ENCODE assay signal across 8 mouse cellular contexts in genomic region chrX:150798493-150799177, GRCm38 (mm10). TPM values are rescaled to one million over a fixed set of nuclear protein-coding genes. Genes with fewer than 3 reads are reported as not detected.
DNase-seq lines count a peak whose midpoint lies in the region; ATAC-seq and TF ChIP-seq lines count a peak whose summit lies in the region.
"Not testable (repeated sequence)": the region's sequence is repeated elsewhere in the genome, so short reads cannot be mapped to it uniquely, and the experiment has no call there.

No protein-coding gene starts in this region.

- H3K36me3 ChIP-seq in forebrain, embryonic 11.5 days (ENCODE audit: control insufficient read depth, insufficient read depth, low read length); heart, embryonic 11.5 days (ENCODE audit: control insufficient read depth, insufficient read depth, low read length); hindbrain, embryonic 12.5 days; intestine, embryonic 16.5 days (ENCODE audit: control insufficient read depth, insufficient read depth, low read length); limb, embryonic 13.5 days; lung, embryonic 16.5 days (ENCODE audit: control insufficient read depth, insufficient read depth, low read length); midbrain, postnatal 0 days (ENCODE audit: insufficient read depth, low read length); stomach, embryonic 16.5 days (ENCODE audit: control insufficient read depth, insufficient read depth, low read length): not testable (repeated sequence)

- H3K4me1 ChIP-seq in forebrain, embryonic 11.5 days (replicated peaks; ENCODE audit: control insufficient read depth, insufficient read depth, low read length); heart, embryonic 11.5 days (ENCODE audit: control insufficient read depth, insufficient read depth, low read length); hindbrain, embryonic 12.5 days; intestine, embryonic 16.5 days (ENCODE audit: control insufficient read depth, insufficient read depth, low read length); limb, embryonic 13.5 days; lung, embryonic 16.5 days (replicated peaks; ENCODE audit: control insufficient read depth, insufficient read depth, low read length); midbrain, postnatal 0 days (ENCODE audit: insufficient read depth, low read length); stomach, embryonic 16.5 days (ENCODE audit: control insufficient read depth, insufficient read depth, low read length): not testable (repeated sequence)

- not testable (repeated sequence) for H3K4me3 ChIP-seq in forebrain, embryonic 11.5 days (ENCODE audit: low read depth, low read length); heart, embryonic 11.5 days (ENCODE audit: low read depth, low read length); hindbrain, embryonic 12.5 days; intestine, embryonic 16.5 days (ENCODE audit: low read length); limb, embryonic 13.5 days; lung, embryonic 16.5 days (ENCODE audit: low read length); midbrain, postnatal 0 days (ENCODE audit: low read depth, low read length); stomach, embryonic 16.5 days (replicated peaks; ENCODE audit: low read length)

- ATAC-seq in forebrain, embryonic 11.5 days (replicated peaks; ENCODE audit: low FRiP score) = peak; percentile 90
- peak; percentile 88 for ATAC-seq in heart, embryonic 11.5 days (replicated peaks; ENCODE audit: insufficient number of reproducible peaks, low FRiP score, low TSS enrichment)
- ATAC-seq in hindbrain, embryonic 12.5 days (ENCODE audit: low FRiP score) = peak; percentile 88
- ATAC-seq in intestine, embryonic 16.5 days = peak; percentile 97
- peak; percentile 98 for ATAC-seq in limb, embryonic 13.5 days (ENCODE audit: low FRiP score, low read depth)
- ATAC-seq in lung, embryonic 16.5 days (ENCODE audit: low read depth) = peak; percentile 96
- ATAC-seq in midbrain, postnatal 0 days (ENCODE audit: low FRiP score) = peak; percentile 92
- ATAC-seq in stomach, embryonic 16.5 days (ENCODE audit: insufficient read depth, low FRiP score) = peak; percentile 96

- H3K9me3 ChIP-seq in forebrain, embryonic 11.5 days (ENCODE audit: control insufficient read depth, low read length); heart, embryonic 11.5 days (replicated peaks; ENCODE audit: control insufficient read depth, low read length); hindbrain, embryonic 12.5 days (replicated peaks); intestine, embryonic 16.5 days (ENCODE audit: control insufficient read depth, low read length); limb, embryonic 13.5 days; lung, embryonic 16.5 days (ENCODE audit: control insufficient read depth, low read length); midbrain, postnatal 0 days (ENCODE audit: low read length); stomach, embryonic 16.5 days (replicated peaks; ENCODE audit: control insufficient read depth, low read length): not testable (repeated sequence)

- not testable (repeated sequence) for H3K9ac ChIP-seq in forebrain, embryonic 11.5 days (ENCODE audit: low read length); heart, embryonic 11.5 days (ENCODE audit: low read depth, low read length); hindbrain, embryonic 12.5 days; intestine, embryonic 16.5 days (ENCODE audit: low read depth, low read length); limb, embryonic 13.5 days; lung, embryonic 16.5 days (ENCODE audit: low read length); midbrain, postnatal 0 days (replicated peaks; ENCODE audit: low read length, poor library complexity, severe bottlenecking); stomach, embryonic 16.5 days (ENCODE audit: low read length)

- H3K4me2 ChIP-seq in forebrain, embryonic 11.5 days (ENCODE audit: low read depth, low read length, severe bottlenecking); heart, embryonic 11.5 days; hindbrain, embryonic 12.5 days (replicated peaks); intestine, embryonic 16.5 days (ENCODE audit: low read depth, low read length); limb, embryonic 13.5 days (replicated peaks); lung, embryonic 16.5 days (ENCODE audit: low read depth, low read length); midbrain, postnatal 0 days (ENCODE audit: low read depth, low read length, poor library complexity, severe bottlenecking); stomach, embryonic 16.5 days (ENCODE audit: low read depth, low read length): not testable (repeated sequence)

- not testable (repeated sequence) for H3K27me3 ChIP-seq in forebrain, embryonic 11.5 days (ENCODE audit: control insufficient read depth, insufficient read depth, low read length); heart, embryonic 11.5 days (ENCODE audit: control insufficient read depth, insufficient read depth, low read length); hindbrain, embryonic 12.5 days; intestine, embryonic 16.5 days (replicated peaks; ENCODE audit: control insufficient read depth, insufficient read depth, low read length); limb, embryonic 13.5 days; lung, embryonic 16.5 days (ENCODE audit: control insufficient read depth, insufficient read depth, low read depth, low read length); midbrain, postnatal 0 days (ENCODE audit: insufficient read depth, low read length); stomach, embryonic 16.5 days (ENCODE audit: control insufficient read depth, insufficient read depth, low read length)

- H3K27ac ChIP-seq in forebrain, embryonic 11.5 days (ENCODE audit: low read depth, low read length); heart, embryonic 11.5 days (ENCODE audit: low read depth, low read length); hindbrain, embryonic 12.5 days; intestine, embryonic 16.5 days (ENCODE audit: low read length); lung, embryonic 16.5 days (ENCODE audit: low read length); midbrain, postnatal 0 days (ENCODE audit: low read depth, low read length): not testable (repeated sequence)
- peak overlapping the region; percentile 65; the same call in 1 of the 2 replicates for H3K27ac ChIP-seq in limb, embryonic 13.5 days
- 0 out of 2 replicates have a peak overlapping the region, but pooled peaks have one; percentile 23 for H3K27ac ChIP-seq in stomach, embryonic 16.5 days (ENCODE audit: low read length)

- DNase-seq in forebrain, embryonic 11.5 days (ENCODE audit: low spot score); midbrain, postnatal 0 days (ENCODE audit: low spot score): not testable (repeated sequence)

- TF ChIP-seq CTCF in midbrain, postnatal 0 days (IDR thresholded peaks at IDR 0.05) = not testable (repeated sequence)

- 72% methylated on average over 4 of the region's 10 CpGs for WGBS in forebrain, embryonic 11.5 days
- WGBS in heart, embryonic 11.5 days (ENCODE audit: insufficient replicate concordance) = 69% methylated on average over 4 of the region's 10 CpGs
- WGBS in hindbrain, embryonic 12.5 days = 66% methylated on average over 4 of the region's 10 CpGs
- 47% methylated on average over 3 of the region's 10 CpGs for WGBS in intestine, embryonic 16.5 days
- WGBS in limb, embryonic 13.5 days = 53% methylated on average over 5 of the region's 10 CpGs
- 67% methylated on average over 4 of the region's 10 CpGs for WGBS in lung, embryonic 16.5 days
- WGBS in midbrain, postnatal 0 days = 69% methylated on average over 4 of the region's 10 CpGs
- WGBS in stomach, embryonic 16.5 days = 60% methylated on average over 4 of the region's 10 CpGs

RNA-seq across cellular contexts. Expression of gene Maged2, which starts 15.5 kb away (rescaled TPM):
- 259 and 277 TPM in 2 replicates for polyA plus RNA-seq in forebrain, embryonic 11.5 days (2014; fragmentation: Nextera tagmentation; extraction: Ambion mirVana)
- polyA plus RNA-seq in heart, embryonic 11.5 days (2014; fragmentation: Nextera tagmentation; extraction: Ambion mirVana) = 718 and 779 TPM in 2 replicates
- 456 and 471 TPM in 2 replicates for polyA plus RNA-seq in hindbrain, embryonic 12.5 days (2016; fragmentation: Nextera tagmentation; extraction: Ambion mirVana)
- polyA plus RNA-seq in intestine, embryonic 16.5 days (2015; fragmentation: Nextera tagmentation; extraction: Ambion mirVana) = 299 and 322 TPM in 2 replicates
- 816 and 832 TPM in 2 replicates for polyA plus RNA-seq in limb, embryonic 13.5 days (2015; fragmentation: Nextera tagmentation; extraction: Ambion mirVana)
- 863 and 886 TPM in 2 replicates for polyA plus RNA-seq in lung, embryonic 16.5 days (2015; fragmentation: Nextera tagmentation; extraction: Ambion mirVana)
- total RNA-seq in midbrain, postnatal 0 days (2014; rRNA removed) = 357 and 385 TPM in 2 replicates
- 565 and 594 TPM in 2 replicates for polyA plus RNA-seq in midbrain, postnatal 0 days (2015; fragmentation: Nextera tagmentation; extraction: Ambion mirVana)
- 561 and 579 TPM in 2 replicates for polyA plus RNA-seq in stomach, embryonic 16.5 days (2015; fragmentation: Nextera tagmentation; extraction: Ambion mirVana)
